Mouse (Mus musculus) heart, embryonic 15.5 days (tissue): ENCODE measurements at regions not wholly inside any gene's neighbourhood (a gene's known extent, or its start where the extent isn't known, plus 50 kb on each side); places are given as distances from the start of the nearest gene placed in this dataset.
A peak's percentile ranks its signal among the peaks of the same experiment; 100 is the strongest.

Experiments used
- ATAC-seq: fragments of 200-750 bp; cut with Nextera tagmentation; replicated peaks from 2 replicates; pipeline ENCODE4 v1.8.0; 2017; ENCODE audit warnings: low read depth, moderate TSS enrichment; ENCODE audit not compliant: insufficient number of reproducible peaks, insufficient read depth, low FRiP score
- H3K27ac ChIP-seq: fragments of 300-500 bp; sonication (generic); 2 replicates; pipeline ENCODE4 v1.5.1; 2015; ENCODE audit warnings: mild to moderate bottlenecking, inconsistent platforms
- H3K27me3 ChIP-seq: fragments of 300-500 bp; sonication (generic); 2 replicates; pipeline ENCODE4 v1.6.1; 2015; ENCODE audit warnings: inconsistent platforms
- H3K36me3 ChIP-seq: fragments of 300-500 bp; sonication (generic); 2 replicates; pipeline ENCODE4 v1.6.1; 2015; ENCODE audit warnings: mild to moderate bottlenecking, inconsistent platforms
- H3K4me1 ChIP-seq: fragments of 300-500 bp; sonication (generic); replicated peaks from 2 replicates; pipeline ENCODE4 v1.6.1; 2015; ENCODE audit warnings: inconsistent platforms
- H3K4me2 ChIP-seq: fragments of 300-500 bp; sonication (generic); 2 replicates; pipeline ENCODE4 v1.6.1; 2015; ENCODE audit warnings: inconsistent platforms, mild to moderate bottlenecking, moderate library complexity
- H3K4me3 ChIP-seq: fragments of 300-500 bp; sonication (generic); 2 replicates; pipeline ENCODE4 v1.5.1; 2015; ENCODE audit warnings: mild to moderate bottlenecking, inconsistent platforms
- H3K9ac ChIP-seq: fragments of 300-500 bp; sonication (generic); 2 replicates; pipeline ENCODE4 v1.6.1; 2015; ENCODE audit warnings: mild to moderate bottlenecking, inconsistent platforms
- H3K9me3 ChIP-seq: fragments of 300-500 bp; sonication (generic); replicated peaks from 2 replicates; pipeline ENCODE4 v1.6.1; 2016; ENCODE audit warnings: inconsistent platforms
- WGBS: fragments of 180-500 bp; shearing (Covaris S2); methylation state at CpG from one replicate; pipeline ENCODE4 v1.1.7; 2015; ENCODE audit warnings: mixed read lengths; 5-methylcytosine and 5-hydroxymethylcytosine counted together

DNA sequence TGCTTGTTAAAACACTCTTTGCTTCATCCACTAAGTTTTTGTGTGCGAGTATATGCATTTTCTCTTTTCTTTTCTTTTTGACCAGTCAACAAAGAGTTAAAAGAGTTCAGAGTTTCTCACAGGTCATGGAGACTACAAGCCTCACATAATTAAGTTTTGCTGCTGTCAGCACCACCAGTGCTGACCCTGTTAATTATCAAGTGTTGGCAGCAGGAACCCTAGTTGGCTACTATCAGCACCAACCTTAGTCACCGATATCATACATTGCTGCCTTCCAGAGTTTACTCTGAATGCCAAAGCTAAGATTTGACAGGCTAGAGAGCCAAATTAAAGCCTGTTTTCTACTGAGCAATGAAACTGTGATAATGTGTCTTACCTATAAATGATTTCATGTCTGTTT is 491.8 kb upstream of the Cntnap2 start:
- Histone ChIP-seq H3K4me1 (peaks cover 8% of the 10 kb centered on the region; the same call in 1 of the 2 replicates), H3K4me3 (no peak overlapping the region), H3K27ac (peak overlapping the region; percentile 56), H3K4me2 (no peak overlapping the region), H3K9me3 (no peaks in the 10 kb centered on the region), H3K9ac (no peak overlapping the region), H3K36me3 (no peaks in the 10 kb centered on the region), H3K27me3 (no peaks in the 10 kb centered on the region)
- ATAC-seq, result peak; percentile 81
- WGBS, result 40% methylated on average over 2 of the region's 2 CpGs

DNA sequence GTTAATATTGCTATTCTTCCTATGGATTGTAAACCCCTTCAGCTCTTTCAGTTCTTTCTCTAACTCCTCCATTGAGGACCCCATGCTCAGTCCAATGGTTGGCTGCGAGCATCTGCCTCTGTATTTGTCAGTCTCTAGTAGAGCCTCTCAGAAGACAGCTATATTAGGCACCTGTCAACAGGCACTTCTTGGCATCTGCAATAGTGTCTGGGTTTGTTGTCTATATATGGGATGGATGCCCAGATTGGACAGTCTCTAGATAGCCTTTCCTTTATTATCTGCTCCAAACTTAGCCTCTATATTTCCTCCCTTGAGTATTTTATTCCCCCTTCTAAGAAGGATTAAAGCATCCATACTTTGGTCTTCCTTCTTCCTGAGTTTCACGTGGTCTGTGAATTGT is 490.2 kb upstream of the Cntnap2 start:
- no peaks in the 10 kb centered on the region for H3K36me3 ChIP-seq
- no peak overlapping the region for H3K4me2 ChIP-seq
- H3K4me1 ChIP-seq, result peaks cover 8% of the 10 kb centered on the region; the same call in 1 of the 2 replicates
- H3K9me3 ChIP-seq, result no peaks in the 10 kb centered on the region
- H3K9ac ChIP-seq, result no peak overlapping the region
- peak overlapping the region; percentile 38; the same call in 1 of the 2 replicates for H3K27ac ChIP-seq
- ATAC-seq, result peak; percentile 55; the same call in 1 of the 2 replicates
- H3K4me3 ChIP-seq, result no peak overlapping the region
- no peaks in the 10 kb centered on the region for H3K27me3 ChIP-seq
- WGBS, result 37% methylated on average over 2 of the region's 2 CpGs

DNA sequence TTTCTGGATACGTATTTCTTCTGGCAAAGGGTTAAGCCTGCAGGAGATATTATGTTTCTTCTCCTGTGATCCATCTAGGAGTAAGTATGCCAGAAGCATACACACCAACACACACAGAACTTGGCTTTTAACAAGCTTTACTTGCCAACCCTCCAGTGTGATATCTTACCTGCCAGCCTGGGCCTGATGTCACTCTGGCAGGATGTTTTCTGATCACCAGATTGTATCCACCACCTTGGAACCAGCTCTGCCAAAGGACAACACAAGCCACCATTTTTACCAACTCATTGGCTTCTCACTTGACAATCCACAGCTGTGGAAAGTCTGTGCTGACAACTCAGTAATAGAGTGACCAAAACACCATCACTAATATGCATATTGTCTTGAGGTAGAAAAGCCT is 469.0 kb upstream of the Cntnap2 start:
- H3K36me3 ChIP-seq, result no peaks in the 10 kb centered on the region
- H3K27me3 ChIP-seq, result no peaks in the 10 kb centered on the region
- H3K4me2 ChIP-seq, result no peak overlapping the region
- no peak overlapping the region for H3K4me3 ChIP-seq
- H3K9ac ChIP-seq, result no peak overlapping the region
- no peaks in the 10 kb centered on the region for H3K4me1 ChIP-seq
- H3K9me3 ChIP-seq, result no peaks in the 10 kb centered on the region
- no peak overlapping the region for H3K27ac ChIP-seq
- WGBS, result 94% methylated on average over 1 of the region's 1 CpGs
- no peak for ATAC-seq
